Mouse (Mus musculus) limb, embryonic 15.5 days (tissue): ENCODE measurements at regions not wholly inside any gene's neighbourhood (a gene's known extent, or its start where the extent isn't known, plus 50 kb on each side); places are given as distances from the start of the nearest gene placed in this dataset.
A peak's percentile ranks its signal among the peaks of the same experiment; 100 is the strongest.

ENCODE experiments used
- ATAC-seq: fragments of 200-750 bp; cut with Nextera tagmentation; 2 replicates; pipeline ENCODE4 v1.8.0; 2017; ENCODE audit warnings: low read depth, moderate TSS enrichment; ENCODE audit not compliant: insufficient number of reproducible peaks, low FRiP score, low TSS enrichment
- H3K27ac ChIP-seq: fragments of 300-500 bp; sonication (generic); 2 replicates; pipeline ENCODE4 v1.5.1; 2015; ENCODE audit warnings: moderate library complexity, mild to moderate bottlenecking, inconsistent platforms
- H3K27me3 ChIP-seq: fragments of 300-500 bp; sonication (generic); 2 replicates; pipeline ENCODE4 v1.6.1; 2015; ENCODE audit warnings: inconsistent platforms
- H3K36me3 ChIP-seq: fragments of 300-500 bp; sonication (generic); 2 replicates; pipeline ENCODE4 v1.6.1; 2015; ENCODE audit warnings: inconsistent platforms
- H3K4me1 ChIP-seq: fragments of 300-500 bp; sonication (generic); 2 replicates; pipeline ENCODE4 v1.6.1; 2015; ENCODE audit warnings: inconsistent platforms
- H3K4me2 ChIP-seq: fragments of 300-500 bp; sonication (generic); 2 replicates; pipeline ENCODE4 v1.6.1; 2015; ENCODE audit warnings: mild to moderate bottlenecking, inconsistent platforms
- H3K4me3 ChIP-seq: fragments of 300-500 bp; sonication (generic); 2 replicates; pipeline ENCODE4 v1.5.1; 2015; ENCODE audit warnings: mild to moderate bottlenecking, inconsistent platforms
- H3K9ac ChIP-seq: fragments of 300-500 bp; sonication (generic); 2 replicates; pipeline ENCODE4 v1.6.1; 2015; ENCODE audit warnings: inconsistent platforms
- H3K9me3 ChIP-seq: fragments of 300-500 bp; sonication (generic); 2 replicates; pipeline ENCODE4 v1.6.1; 2016; ENCODE audit warnings: inconsistent platforms
- WGBS: fragments of 180-500 bp; shearing (Covaris S2); methylation state at CpG from one replicate; pipeline ENCODE4 v1.1.7; 2015; 5-methylcytosine and 5-hydroxymethylcytosine counted together

GRCm38 (mm10) chr12:13085951-13086350 lies 144.2 kb upstream of the Mycn start:
- Histone ChIP-seq H3K36me3 (no peaks in the 10 kb centered on the region), H3K4me2 (no peak overlapping the region), H3K27me3 (no peaks in the 10 kb centered on the region), H3K9ac (no peak overlapping the region), H3K4me1 (peaks cover 3% of the 10 kb centered on the region; the same call in 1 of the 2 replicates), H3K9me3 (no peaks in the 10 kb centered on the region), H3K4me3 (no peak overlapping the region), H3K27ac (no peak overlapping the region)
- no peak for ATAC-seq
- WGBS: 41% methylated on average over 9 of the region's 9 CpGs

GRCm38 (mm10) chr12:13085484-13085883 lies 143.8 kb upstream of the Mycn start:
- Histone ChIP-seq H3K27me3 (no peaks in the 10 kb centered on the region), H3K4me1 (peaks cover 6% of the 10 kb centered on the region; the same call in 1 of the 2 replicates), H3K9ac (no peak overlapping the region), H3K4me3 (no peak overlapping the region), H3K27ac (no peak overlapping the region), H3K4me2 (no peak overlapping the region), H3K9me3 (no peaks in the 10 kb centered on the region), H3K36me3 (no peaks in the 10 kb centered on the region)
- 86% methylated on average over 6 of the region's 6 CpGs for WGBS
- no peak for ATAC-seq

GRCm38 (mm10) chr12:13083337-13084054 lies 141.8 kb upstream of the Mycn start:
- peaks cover 7% of the 10 kb centered on the region for H3K4me1 ChIP-seq
- 0 out of 2 replicates have a peak, but pooled peaks cover 1% of the 10 kb centered on the region for H3K27me3 ChIP-seq
- no peak overlapping the region for H3K4me3 ChIP-seq
- no peak overlapping the region for H3K27ac ChIP-seq
- WGBS: 63% methylated on average over 8 of the region's 8 CpGs
- ATAC-seq: no peak
- H3K4me2 ChIP-seq: no peak overlapping the region
- no peaks in the 10 kb centered on the region for H3K9me3 ChIP-seq
- no peaks in the 10 kb centered on the region for H3K36me3 ChIP-seq
- H3K9ac ChIP-seq: no peak overlapping the region

GRCm38 (mm10) chr12:13080791-13081190 lies 139.1 kb upstream of the Mycn start:
- Histone ChIP-seq H3K9ac (no peak overlapping the region), H3K9me3 (no peaks in the 10 kb centered on the region), H3K4me3 (no peak overlapping the region), H3K27me3 (0 out of 2 replicates have a peak, but pooled peaks cover 5% of the 10 kb centered on the region), H3K36me3 (no peaks in the 10 kb centered on the region), H3K27ac (no peak overlapping the region), H3K4me2 (no peak overlapping the region), H3K4me1 (peaks cover 28% of the 10 kb centered on the region)
- 39% methylated on average over 5 of the region's 5 CpGs for WGBS
- no peak for ATAC-seq

GRCm38 (mm10) chr12:13079832-13080231 lies 138.1 kb upstream of the Mycn start:
- no peak overlapping the region for H3K9ac ChIP-seq
- 0 out of 2 replicates have a peak, but pooled peaks cover 9% of the 10 kb centered on the region for H3K27me3 ChIP-seq
- no peak for ATAC-seq
- no peaks in the 10 kb centered on the region for H3K9me3 ChIP-seq
- H3K4me1 ChIP-seq: peaks cover 28% of the 10 kb centered on the region
- H3K36me3 ChIP-seq: no peaks in the 10 kb centered on the region
- H3K4me2 ChIP-seq: no peak overlapping the region
- WGBS: 82% methylated on average over 3 of the region's 3 CpGs
- H3K27ac ChIP-seq: no peak overlapping the region
- no peak overlapping the region for H3K4me3 ChIP-seq

- Histone ChIP-seq H3K4me3 (no peak overlapping the region), H3K27ac (no peak overlapping the region), H3K27me3 (0 out of 2 replicates have a peak, but pooled peaks cover 9% of the 10 kb centered on the region), H3K4me1 (peaks cover 32% of the 10 kb centered on the region), H3K9me3 (no peaks in the 10 kb centered on the region), H3K36me3 (no peaks in the 10 kb centered on the region), H3K4me2 (no peak overlapping the region), H3K9ac (no peak overlapping the region)
- WGBS: 10% methylated on average over 4 of the region's 4 CpGs
- 0 out of 2 replicates have a peak, but pooled peaks have one; percentile 17 for ATAC-seq
These were observed 136.0 kb upstream of the Mycn start for GRCm38 (mm10) chr12:13077689-13078088.

- no peak overlapping the region for H3K4me2 ChIP-seq
- H3K27me3 ChIP-seq: 0 out of 2 replicates have a peak, but pooled peaks cover 9% of the 10 kb centered on the region
- H3K27ac ChIP-seq: no peak overlapping the region
- 32% methylated on average over 3 of the region's 3 CpGs for WGBS
- no peaks in the 10 kb centered on the region for H3K36me3 ChIP-seq
- H3K4me3 ChIP-seq: no peak overlapping the region
- no peak overlapping the region for H3K9ac ChIP-seq
- peaks cover 32% of the 10 kb centered on the region for H3K4me1 ChIP-seq
- no peaks in the 10 kb centered on the region for H3K9me3 ChIP-seq
- ATAC-seq: peak; percentile 46
These were observed 135.1 kb upstream of the Mycn start for GRCm38 (mm10) chr12:13076699-13077287.

GRCm38 (mm10) chr12:13073126-13073886 lies 131.6 kb upstream of the Mycn start:
- peaks cover 22% of the 10 kb centered on the region for H3K4me1 ChIP-seq
- H3K27ac ChIP-seq: no peak overlapping the region
- no peaks in the 10 kb centered on the region for H3K36me3 ChIP-seq
- 0 out of 2 replicates have a peak, but pooled peaks cover 6% of the 10 kb centered on the region for H3K27me3 ChIP-seq
- H3K9ac ChIP-seq: no peak overlapping the region
- no peaks in the 10 kb centered on the region for H3K9me3 ChIP-seq
- no peak for ATAC-seq
- H3K4me2 ChIP-seq: no peak overlapping the region
- no peak overlapping the region for H3K4me3 ChIP-seq
- WGBS: 14% methylated on average over 4 of the region's 4 CpGs

GRCm38 (mm10) chr12:13067295-13067694 lies 125.6 kb upstream of the Mycn start:
- no peak overlapping the region for H3K4me3 ChIP-seq
- no peak overlapping the region for H3K4me2 ChIP-seq
- H3K9ac ChIP-seq: no peak overlapping the region
- 51% methylated on average over 5 of the region's 5 CpGs for WGBS
- ATAC-seq: no peak
- H3K4me1 ChIP-seq: 0 out of 2 replicates have a peak, but pooled peaks cover 3% of the 10 kb centered on the region
- no peak overlapping the region for H3K27ac ChIP-seq
- no peaks in the 10 kb centered on the region for H3K9me3 ChIP-seq
- H3K36me3 ChIP-seq: no peaks in the 10 kb centered on the region
- H3K27me3 ChIP-seq: no peaks in the 10 kb centered on the region

GRCm38 (mm10) chr12:13066604-13067181 lies 125.0 kb upstream of the Mycn start:
- Histone ChIP-seq H3K27me3 (no peaks in the 10 kb centered on the region), H3K4me2 (no peak overlapping the region), H3K4me3 (no peak overlapping the region), H3K9me3 (no peaks in the 10 kb centered on the region), H3K9ac (no peak overlapping the region), H3K36me3 (no peaks in the 10 kb centered on the region), H3K4me1 (0 out of 2 replicates have a peak, but pooled peaks cover 3% of the 10 kb centered on the region), H3K27ac (no peak overlapping the region)
- ATAC-seq: no peak
- WGBS: 37% methylated on average over 6 of the region's 6 CpGs

GRCm38 (mm10) chr12:13059473-13059872 lies 117.8 kb upstream of the Mycn start:
- WGBS: 92% methylated on average over 2 of the region's 3 CpGs
- Histone ChIP-seq H3K27ac (no peak overlapping the region), H3K27me3 (peaks cover 7% of the 10 kb centered on the region; the same call in 1 of the 2 replicates), H3K9me3 (no peaks in the 10 kb centered on the region), H3K4me2 (no peak overlapping the region), H3K4me3 (no peak overlapping the region), H3K4me1 (no peaks in the 10 kb centered on the region), H3K9ac (no peak overlapping the region), H3K36me3 (no peaks in the 10 kb centered on the region)
- no peak for ATAC-seq
